In the genomic region with DNA sequence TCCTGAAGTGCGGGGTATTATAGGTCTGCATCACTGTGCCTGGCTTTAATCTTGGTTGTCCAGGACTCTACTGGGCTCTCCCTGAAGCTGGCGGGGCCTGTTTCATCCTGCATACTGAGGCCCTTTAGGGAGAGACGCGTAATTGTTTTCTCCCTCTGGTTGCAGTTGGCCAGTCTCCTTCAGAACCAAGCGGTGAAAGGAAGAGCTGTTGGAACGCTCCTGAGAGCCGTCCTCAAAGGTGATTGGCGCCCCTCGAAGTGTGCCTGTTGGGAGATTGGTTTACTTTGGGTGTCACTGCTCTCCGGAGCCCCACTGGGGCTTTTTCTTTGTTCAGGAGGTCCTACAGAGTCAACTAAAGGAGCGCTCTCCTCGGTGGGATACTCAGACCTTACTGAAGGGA, we compare ENCODE assay signal across 23 mouse cellular contexts. TPM values are rescaled to one million over a fixed set of nuclear protein-coding genes. Genes with fewer than 3 reads are reported as not detected.
DNase-seq lines count a peak whose midpoint lies in the region; ATAC-seq and TF ChIP-seq lines count a peak whose summit lies in the region.
"Had no signal": no experiment of that assay in that cellular context is flagged by ENCODE, and none has a peak within 500 bp of the region (broad histone marks: within the 10 kb centered on the region; RNA-seq: fewer than 3 reads in every experiment).

No protein-coding gene starts in this region.

- H3K9ac ChIP-seq in ES-Bruce4 (ENCODE audit: low read depth, poor library complexity, severe bottlenecking) = peak overlapping the region; percentile 28; the same call in 1 of the 2 replicates
- H3K9ac ChIP-seq in ES-E14 (ENCODE audit: insufficient read depth, low read depth, low read length, poor library complexity, severe bottlenecking) = peak overlapping the region; percentile 55; the same call in 1 of the 2 replicates
- no peak overlapping the region for H3K9ac ChIP-seq in forebrain, embryonic 16.5 days (replicated peaks; ENCODE audit: low read depth, low read length)
- H3K9ac ChIP-seq: embryonic facial prominence, embryonic 12.5 days; forebrain, embryonic 13.5 days; forebrain, embryonic 15.5 days had no signal

- peaks cover 91% of the 10 kb centered on the region for H3K4me1 ChIP-seq in E14TG2a.4 (replicated peaks; ENCODE audit: low read depth, low read length)
- peaks cover 2% of the 10 kb centered on the region for H3K4me1 ChIP-seq in ES-Bruce4 (ENCODE audit: control insufficient read depth, insufficient read depth, low read length)
- H3K4me1 ChIP-seq in ES-E14 (ENCODE audit: control insufficient read depth in 2 of 2, insufficient read depth in 2 of 2, low read length in 2 of 2, poor library complexity in 1 of 2) = peaks cover 9 to 16% of the 10 kb centered on the region in 2 experiments; a peak in 3 of 4 replicates
- no peaks in the 10 kb centered on the region for H3K4me1 ChIP-seq in forebrain, embryonic 16.5 days (replicated peaks; ENCODE audit: control insufficient read depth, insufficient read depth, low read length)
- H3K4me1 ChIP-seq: embryonic facial prominence, embryonic 12.5 days; forebrain, embryonic 13.5 days; forebrain, embryonic 15.5 days had no signal

- in situ Hi-C loops in ES-E14 (cut with MboI; ENCODE audit: low sequenced_read_pairs in 2 of 2, unreplicated experiment in 2 of 2) = no loop called here

- peaks cover 51% of the 10 kb centered on the region for H3K36me3 ChIP-seq in E14TG2a.4 (ENCODE audit: insufficient read depth, low read length)
- H3K36me3 ChIP-seq in ES-Bruce4 (ENCODE audit: control insufficient read depth, insufficient read depth, low read length, poor library complexity, severe bottlenecking) = peaks cover 10% of the 10 kb centered on the region
- peaks cover 6% of the 10 kb centered on the region; the same call in 1 of the 2 replicates for H3K36me3 ChIP-seq in ES-E14 (ENCODE audit: control insufficient read depth, insufficient read depth, low read length, poor library complexity, severe bottlenecking)
- no peaks in the 10 kb centered on the region for H3K36me3 ChIP-seq in forebrain, embryonic 16.5 days (ENCODE audit: control insufficient read depth, insufficient read depth)
- H3K36me3 ChIP-seq: embryonic facial prominence, embryonic 12.5 days; forebrain, embryonic 15.5 days had no signal

- 69% methylated on average over 12 of the region's 12 CpGs for WGBS in forebrain, embryonic 16.5 days

- TF ChIP-seq POLR2A in ES-Bruce4 (IDR thresholded peaks at IDR 0.05; ENCODE audit: insufficient read depth, low read length) = no peak

- no peak for TF ChIP-seq CTCF in E14TG2a.4 (conservative IDR thresholded peaks at IDR 0.05; ENCODE audit: low read length)
- TF ChIP-seq CTCF in ES-Bruce4 (IDR thresholded peaks at IDR 0.05; ENCODE audit: low read depth, low read length) = no peak

- ATAC-seq in forebrain, embryonic 16.5 days = no peak
- ATAC-seq: forebrain, embryonic 13.5 days; forebrain, embryonic 15.5 days had no signal

- peak overlapping the region; percentile 90 for H3K27ac ChIP-seq in ES-Bruce4 (ENCODE audit: insufficient read depth, low read length)
- peak overlapping the region; percentile 89 for H3K27ac ChIP-seq in ES-E14 (ENCODE audit: insufficient read depth, low read depth, low read length, poor library complexity, severe bottlenecking)
- H3K27ac ChIP-seq in forebrain, embryonic 16.5 days (ENCODE audit: low read length) = no peak overlapping the region
- H3K27ac ChIP-seq: embryonic facial prominence, embryonic 10.5 days; embryonic facial prominence, embryonic 12.5 days; forebrain, embryonic 13.5 days; forebrain, embryonic 15.5 days had no signal

- peak overlapping the region; percentile 69 for H3K4me3 ChIP-seq in E14TG2a.4 (replicated peaks; ENCODE audit: low read length)
- peak overlapping the region; percentile 13; the same call in 1 of the 2 replicates for H3K4me3 ChIP-seq in ES-Bruce4 (ENCODE audit: low read depth, low read length)
- H3K4me3 ChIP-seq in ES-E14 (ENCODE audit: insufficient read depth in 1 of 2, low read depth in 1 of 2, low read length in 2 of 2, poor library complexity in 1 of 2, severe bottlenecking in 1 of 2) = peak overlapping the region; percentile 30 to 36
- no peak overlapping the region for H3K4me3 ChIP-seq in forebrain, embryonic 16.5 days (replicated peaks; ENCODE audit: low read length)
- H3K4me3 ChIP-seq: embryonic facial prominence, embryonic 10.5 days; embryonic facial prominence, embryonic 12.5 days; forebrain, embryonic 13.5 days; forebrain, embryonic 15.5 days had no signal

- H3K4me2 ChIP-seq in forebrain, embryonic 16.5 days (ENCODE audit: low read length) = no peak overlapping the region
- H3K4me2 ChIP-seq: embryonic facial prominence, embryonic 12.5 days; forebrain, embryonic 13.5 days; forebrain, embryonic 15.5 days had no signal

- H3K27me3 ChIP-seq in E14TG2a.4 (ENCODE audit: insufficient read depth, low read length) = no peaks in the 10 kb centered on the region
- no peaks in the 10 kb centered on the region for H3K27me3 ChIP-seq in ES-Bruce4 (ENCODE audit: control insufficient read depth, insufficient read depth, low read length, poor library complexity, severe bottlenecking)
- H3K27me3 ChIP-seq in forebrain, embryonic 16.5 days (replicated peaks; ENCODE audit: control insufficient read depth, insufficient read depth, low read length) = no peaks in the 10 kb centered on the region
- H3K27me3 ChIP-seq: embryonic facial prominence, embryonic 12.5 days; forebrain, embryonic 13.5 days; forebrain, embryonic 15.5 days had no signal

- DNase-seq in ES-E14 (ENCODE audit: low read depth, low spot score) (no peak), ZHBTc4 (ENCODE audit: low read depth, low spot score) (peak; percentile 73)
- no peak for DNase-seq in frontal cortex, postnatal 36 days (ENCODE audit: low spot score in 2 of 2)
- no peak for DNase-seq in ovary, postnatal 10 days (ENCODE audit: low spot score)
- DNase-seq in lung, postnatal 36 days = no peak
- DNase-seq: adrenal gland, adult 2 months; adrenal gland, postnatal 10 days; adrenal gland, postnatal 25 days; cerebellum, adult 11 months; cerebellum, adult 18-20 months; cerebellum, adult 8-10 months; cerebellum, adult 9-11 months; cerebellum, postnatal 14 days; cerebellum, postnatal 36 days; embryo, embryonic 11 days had no signal

- no peaks in the 10 kb centered on the region for H3K9me3 ChIP-seq in E14TG2a.4 (ENCODE audit: low read length)
- H3K9me3 ChIP-seq in ES-Bruce4 (replicated peaks; ENCODE audit: control insufficient read depth, insufficient read depth, low read length, poor library complexity, severe bottlenecking) = no peaks in the 10 kb centered on the region
- H3K9me3 ChIP-seq in ES-E14 (ENCODE audit: control insufficient read depth, insufficient read depth, low read depth, low read length) = no peaks in the 10 kb centered on the region
- no peaks in the 10 kb centered on the region for H3K9me3 ChIP-seq in forebrain, embryonic 16.5 days (ENCODE audit: control insufficient read depth, low read length)
- H3K9me3 ChIP-seq: embryonic facial prominence, embryonic 10.5 days; embryonic facial prominence, embryonic 12.5 days; forebrain, embryonic 13.5 days; forebrain, embryonic 15.5 days had no signal

- TF ChIP-seq EP300 in ES-Bruce4 (IDR thresholded peaks at IDR 0.05; ENCODE audit: insufficient read depth, low read depth, low read length) = no peak

TF ChIP-seq in ES-E14, 5 proteins besides CTCF, POLR2A, EP300 and RAD21:
- no peak for TF ChIP-seq HCFC1 (IDR thresholded peaks at IDR 0.05; ENCODE audit: borderline replicate concordance, insufficient read depth, low read length)
- TF ChIP-seq ZC3H11A (IDR thresholded peaks at IDR 0.05; ENCODE audit: borderline replicate concordance, low read depth, low read length) = no peak
- TF ChIP-seq MAFK (IDR thresholded peaks at IDR 0.05; ENCODE audit: insufficient read depth, low read depth, low read length) = no peak
- TF ChIP-seq CHD2 (IDR thresholded peaks at IDR 0.05; ENCODE audit: low read depth, low read length) = no peak
- TF ChIP-seq ZNF384 (IDR thresholded peaks at IDR 0.05; ENCODE audit: low read depth, low read length) = no peak

RNA-seq across cellular contexts. Expression of a gene that starts 7.2 kb away (rescaled TPM):
- 45.0 and 45.2 TPM in 2 replicates for polyA plus RNA-seq in ES-Bruce4 (2011; ENCODE audit: insufficient read depth, insufficient read length, low read depth, missing spikeins)
- 31.9 and 33.0 TPM in 2 replicates for total RNA-seq in ES-E14 (2012; rRNA removed)
- polyA plus RNA-seq in forebrain, embryonic 16.5 days (2015; fragmentation: Nextera tagmentation; extraction: Ambion mirVana) = 6.6 and 6.9 TPM in 2 replicates

RNA-seq across cellular contexts. Expression of a gene that starts 12.1 kb away (rescaled TPM):
- 2.7 and 2.8 TPM in 2 replicates for polyA plus RNA-seq in ES-Bruce4 (2011; ENCODE audit: insufficient read depth, insufficient read length, low read depth, missing spikeins)
- total RNA-seq in ES-E14 (2012; rRNA removed) = 5.9 and 8.1 TPM in 2 replicates
- 71.6 and 94.9 TPM in 2 replicates for polyA plus RNA-seq in forebrain, embryonic 16.5 days (2015; fragmentation: Nextera tagmentation; extraction: Ambion mirVana)
- total RNA-seq: adrenal gland, adult 2 months; adrenal gland, postnatal 10 days; common myeloid progenitor, adult 5-6 weeks had no signal

Comparison
In these comparisons a context has a peak if more than half of its experiments do, and no peak if none do; other contexts are left out.
1. RNA of a gene that starts 12.1 kb away (polyA plus RNA-seq): 71.6 to 94.9 TPM in forebrain, embryonic 16.5 days; 2.7 to 2.8 TPM in ES-Bruce4; every median in the first group is over 10 times any median in the second.